Mouse (Mus musculus) liver, adult (tissue): Measurements from ENCODE around the gene 9230112D13Rik.

Experiments
- GATA4 ChIP-seq: IDR thresholded peaks from 2 replicates; pipeline ENCODE4 v1.6.1; 2014; ENCODE audit warnings: mild to moderate bottlenecking, low read length; ENCODE audit not compliant: insufficient replicate concordance

Gene 9230112D13Rik

GRCm38 (mm10) chr14:34522701-34523100 lies at the start of gene 9230112D13Rik:
Gene 9230112D13Rik (minus strand): TSS chr14:34522801.
- TF ChIP-seq GATA4 = no peak

- TF ChIP-seq GATA4 = no peak
Observed at GRCm38 (mm10) chr14:34571610-34572387, 49.2 kb upstream of the 9230112D13Rik start.

GRCm38 (mm10) chr14:34570903-34571302 lies 48.3 kb upstream of the 9230112D13Rik start:
- TF ChIP-seq GATA4 = no peak

- TF ChIP-seq GATA4 = no peak
Observed at GRCm38 (mm10) chr14:34570294-34570693, 47.7 kb upstream of the 9230112D13Rik start.

- TF ChIP-seq GATA4 = no peak
Observed at GRCm38 (mm10) chr14:34569534-34570194, 47.1 kb upstream of the 9230112D13Rik start.

- no peak for TF ChIP-seq GATA4
Observed at GRCm38 (mm10) chr14:34568626-34569025, 46.0 kb upstream of the 9230112D13Rik start.

- no peak for TF ChIP-seq GATA4
Observed at GRCm38 (mm10) chr14:34567697-34568096, 45.1 kb upstream of the 9230112D13Rik start.

GRCm38 (mm10) chr14:34566530-34566929 lies 43.9 kb upstream of the 9230112D13Rik start:
- TF ChIP-seq GATA4 = no peak

- no peak for TF ChIP-seq GATA4
Observed at GRCm38 (mm10) chr14:34565711-34566110, 43.1 kb upstream of the 9230112D13Rik start.

GRCm38 (mm10) chr14:34564646-34565045 lies 42.0 kb upstream of the 9230112D13Rik start:
- TF ChIP-seq GATA4 = no peak

GRCm38 (mm10) chr14:34562393-34562792 lies 39.8 kb upstream of the 9230112D13Rik start:
- TF ChIP-seq GATA4 = no peak

- no peak for TF ChIP-seq GATA4
Observed at GRCm38 (mm10) chr14:34561647-34562046, 39.0 kb upstream of the 9230112D13Rik start.

GRCm38 (mm10) chr14:34558947-34559346 lies 36.3 kb upstream of the 9230112D13Rik start:
- no peak for TF ChIP-seq GATA4

- TF ChIP-seq GATA4 = no peak
Observed at GRCm38 (mm10) chr14:34555211-34555610, 32.6 kb upstream of the 9230112D13Rik start.

GRCm38 (mm10) chr14:34554047-34554446 lies 31.4 kb upstream of the 9230112D13Rik start:
- TF ChIP-seq GATA4 = no peak

GRCm38 (mm10) chr14:34553470-34553869 lies 30.9 kb upstream of the 9230112D13Rik start:
- TF ChIP-seq GATA4 = no peak
